Mouse (Mus musculus): Measurements from ENCODE around the gene Etl4. TPM values are rescaled to one million over a fixed set of nuclear protein-coding genes. Genes with fewer than 3 reads are reported as not detected.

Etl4 gene
- polyA plus RNA-seq, 1 experiment from 2014 or later: 38.0 TPM

DNA sequence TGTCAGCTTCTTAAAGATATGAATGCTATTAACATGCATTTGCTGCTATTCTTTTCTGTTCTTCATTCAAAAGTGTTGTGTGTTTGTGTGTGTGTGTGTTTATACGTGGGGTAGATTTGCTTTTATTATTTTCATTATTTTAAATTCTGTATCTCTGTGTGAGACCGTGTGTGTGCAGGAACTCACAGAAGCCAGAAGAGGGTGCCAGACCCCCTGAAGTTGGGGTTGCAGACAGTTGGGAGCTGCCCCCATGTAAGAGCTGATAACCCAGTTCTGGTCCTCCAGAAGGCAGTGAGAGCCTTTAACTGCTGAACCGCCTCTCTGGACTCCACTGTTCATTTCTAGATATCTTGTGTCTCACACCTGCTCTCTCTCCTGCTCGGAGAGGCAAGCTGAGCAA is 505.3 kb downstream of the Etl4 start:
- no peak overlapping the region for H3K4me2 ChIP-seq (ENCODE audit: low read length)
- 0 out of 2 replicates have a peak, but pooled peaks cover 6% of the 10 kb centered on the region for H3K4me1 ChIP-seq (replicated peaks; ENCODE audit: insufficient read depth, low read length)
- H3K36me3 ChIP-seq (ENCODE audit: insufficient read depth, low read length): no peaks in the 10 kb centered on the region
- no peak overlapping the region for H3K9ac ChIP-seq (ENCODE audit: low read depth, low read length)
- no peaks in the 10 kb centered on the region for H3K27me3 ChIP-seq (ENCODE audit: insufficient read depth, low read length)
- peak; percentile 33; the same call in 1 of the 2 replicates for TF ChIP-seq CTCF (IDR thresholded peaks at IDR 0.05; ENCODE audit: low read depth)
- H3K9me3 ChIP-seq (replicated peaks; ENCODE audit: low read length): no peaks in the 10 kb centered on the region
- DNase-seq (ENCODE audit: low spot score) (no peak), ATAC-seq (replicated peaks; ENCODE audit: low FRiP score, low read depth) (no peak)
- 86% methylated on average over 4 of the region's 4 CpGs for WGBS
- no peak overlapping the region for H3K27ac ChIP-seq
- H3K4me3 ChIP-seq (replicated peaks; ENCODE audit: low read depth, low read length): no peak overlapping the region

- no peak for TF ChIP-seq CTCF (IDR thresholded peaks at IDR 0.05; ENCODE audit: low read depth)
- Histone ChIP-seq H3K9me3 (replicated peaks; ENCODE audit: low read length) (no peaks in the 10 kb centered on the region), H3K4me1 (replicated peaks; ENCODE audit: insufficient read depth, low read length) (peaks cover 11% of the 10 kb centered on the region; the same call in 1 of the 2 replicates), H3K27me3 (ENCODE audit: insufficient read depth, low read length) (no peaks in the 10 kb centered on the region), H3K4me2 (ENCODE audit: low read length) (no peak overlapping the region), H3K9ac (ENCODE audit: low read depth, low read length) (no peak overlapping the region), H3K27ac (no peak overlapping the region; the same call in 1 of the 2 replicates), H3K36me3 (ENCODE audit: insufficient read depth, low read length) (no peaks in the 10 kb centered on the region), H3K4me3 (replicated peaks; ENCODE audit: low read depth, low read length) (no peak overlapping the region)
- DNase-seq (ENCODE audit: low spot score) (peak; percentile 94), ATAC-seq (replicated peaks; ENCODE audit: low FRiP score, low read depth) (peak; percentile 81)
- 15% methylated on average over 8 of the region's 8 CpGs for WGBS
These were observed 507.5 kb downstream of the Etl4 start for GRCm38 (mm10) chr2:20416934-20417614.

GRCm38 (mm10) chr2:20417998-20418397 is 508.4 kb downstream of the Etl4 start:
- 71% methylated on average over 6 of the region's 6 CpGs for whole genome bisulfite sequencing
- peak overlapping the region; percentile 72 for H3K27ac ChIP-seq

GRCm38 (mm10) chr2:20419975-20420374 is 510.4 kb downstream of the Etl4 start:
- no peak overlapping the region for H3K9ac ChIP-seq (ENCODE audit: low read depth, low read length)
- WGBS: 18% methylated on average over 6 of the region's 6 CpGs
- no peaks in the 10 kb centered on the region for H3K9me3 ChIP-seq (replicated peaks; ENCODE audit: low read length)
- no peaks in the 10 kb centered on the region for H3K27me3 ChIP-seq (ENCODE audit: insufficient read depth, low read length)
- no peak overlapping the region for H3K4me2 ChIP-seq (ENCODE audit: low read length)
- no peak overlapping the region for H3K27ac ChIP-seq
- no peaks in the 10 kb centered on the region for H3K36me3 ChIP-seq (ENCODE audit: insufficient read depth, low read length)
- DNase-seq (ENCODE audit: low spot score) (peak; percentile 69), ATAC-seq (replicated peaks; ENCODE audit: low FRiP score, low read depth) (peak; percentile 63)
- no peak overlapping the region for H3K4me3 ChIP-seq (replicated peaks; ENCODE audit: low read depth, low read length)
- no peak for TF ChIP-seq CTCF (IDR thresholded peaks at IDR 0.05; ENCODE audit: low read depth)
- peaks cover 11% of the 10 kb centered on the region; the same call in 1 of the 2 replicates for H3K4me1 ChIP-seq (replicated peaks; ENCODE audit: insufficient read depth, low read length)

More at GRCm38 (mm10) chr2:20417998-20418397, 508.4 kb downstream of the Etl4 start:
- Histone ChIP-seq H3K9ac (ENCODE audit: low read depth, low read length) (no peak overlapping the region), H3K4me3 (replicated peaks; ENCODE audit: low read depth, low read length) (no peak overlapping the region), H3K4me2 (ENCODE audit: low read length) (no peak overlapping the region), H3K4me1 (replicated peaks; ENCODE audit: insufficient read depth, low read length) (peaks cover 11% of the 10 kb centered on the region; the same call in 1 of the 2 replicates), H3K27me3 (ENCODE audit: insufficient read depth, low read length) (no peaks in the 10 kb centered on the region), H3K36me3 (ENCODE audit: insufficient read depth, low read length) (no peaks in the 10 kb centered on the region), H3K9me3 (replicated peaks; ENCODE audit: low read length) (no peaks in the 10 kb centered on the region)
- no peak for ATAC-seq (replicated peaks; ENCODE audit: low FRiP score, low read depth)
- no peak for TF ChIP-seq CTCF (IDR thresholded peaks at IDR 0.05; ENCODE audit: low read depth)
- no peak for DNase-seq (ENCODE audit: low spot score)

DNA sequence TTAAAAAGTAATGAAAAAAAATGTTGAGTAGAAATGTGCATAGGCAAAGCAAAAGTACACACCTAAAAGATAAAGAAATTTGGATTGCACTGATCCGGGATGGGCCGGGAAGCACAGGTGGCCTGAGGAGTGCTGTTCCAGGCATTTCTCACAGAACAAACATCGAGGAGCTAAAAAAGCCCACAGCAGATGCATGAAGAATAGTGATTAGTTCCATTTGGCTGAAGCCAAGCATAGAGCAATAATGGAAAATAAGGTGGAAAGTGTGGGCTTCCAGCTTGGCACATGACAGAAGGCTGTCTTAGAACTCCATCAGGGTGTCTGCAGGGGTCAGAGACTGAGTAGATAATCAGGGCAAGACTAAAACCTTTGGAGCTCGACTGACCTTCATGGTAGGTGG is 512.7 kb downstream of the Etl4 start:
- Histone ChIP-seq H3K9me3 (replicated peaks; ENCODE audit: low read length) (no peaks in the 10 kb centered on the region), H3K27ac (no peak overlapping the region), H3K27me3 (ENCODE audit: insufficient read depth, low read length) (no peaks in the 10 kb centered on the region), H3K4me3 (replicated peaks; ENCODE audit: low read depth, low read length) (no peak overlapping the region), H3K36me3 (ENCODE audit: insufficient read depth, low read length) (no peaks in the 10 kb centered on the region), H3K4me2 (ENCODE audit: low read length) (no peak overlapping the region), H3K4me1 (replicated peaks; ENCODE audit: insufficient read depth, low read length) (peaks cover 11% of the 10 kb centered on the region; the same call in 1 of the 2 replicates), H3K9ac (ENCODE audit: low read depth, low read length) (no peak overlapping the region)
- 49% methylated on average over 4 of the region's 4 CpGs for WGBS
- no peak for ATAC-seq (replicated peaks; ENCODE audit: low FRiP score, low read depth)
- no peak for TF ChIP-seq CTCF (IDR thresholded peaks at IDR 0.05; ENCODE audit: low read depth)
- DNase-seq (ENCODE audit: low spot score): no peak

DNA sequence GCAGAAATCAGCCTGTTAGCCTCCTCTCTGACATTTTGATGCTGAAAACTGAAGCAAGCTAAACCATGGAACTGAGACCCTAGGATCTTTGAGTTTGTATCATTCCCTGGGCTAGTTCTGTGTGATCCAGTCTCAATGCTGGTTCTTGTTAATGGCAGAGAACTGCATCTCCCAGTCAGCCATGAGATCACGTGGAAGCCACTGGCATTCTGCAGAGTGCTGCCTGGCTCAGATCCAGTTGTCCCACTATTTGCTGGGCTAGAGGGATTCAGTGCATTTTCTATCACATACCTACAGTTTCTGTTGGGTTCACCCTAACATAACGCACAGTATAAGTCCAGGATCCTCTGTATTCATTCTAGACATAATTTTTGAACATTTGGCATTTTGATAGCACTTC is 524.1 kb downstream of the Etl4 start:
- DNase-seq (ENCODE audit: low spot score) (no peak), ATAC-seq (replicated peaks; ENCODE audit: low FRiP score, low read depth) (no peak)
- 88% methylated on average over 2 of the region's 2 CpGs for WGBS
- Histone ChIP-seq H3K9ac (ENCODE audit: low read depth, low read length) (no peak overlapping the region), H3K36me3 (ENCODE audit: insufficient read depth, low read length) (no peaks in the 10 kb centered on the region), H3K9me3 (replicated peaks; ENCODE audit: low read length) (no peaks in the 10 kb centered on the region), H3K4me2 (ENCODE audit: low read length) (no peak overlapping the region), H3K27ac (no peak overlapping the region), H3K4me3 (replicated peaks; ENCODE audit: low read depth, low read length) (no peak overlapping the region), H3K27me3 (ENCODE audit: insufficient read depth, low read length) (no peaks in the 10 kb centered on the region), H3K4me1 (replicated peaks; ENCODE audit: insufficient read depth, low read length) (no peaks in the 10 kb centered on the region)
- no peak for TF ChIP-seq CTCF (IDR thresholded peaks at IDR 0.05; ENCODE audit: low read depth)
